Mouse (Mus musculus) cortical plate, adult 2 months (tissue): Measurements from ENCODE around the gene Epor.

Experiments used
- CTCF ChIP-seq: fragments of 200-500 bp; IDR thresholded peaks from 2 replicates; pipeline ENCODE4 v1.5.1; 2011; ENCODE audit warnings: mild to moderate bottlenecking, control low read depth, low read length; ENCODE audit not compliant: insufficient read depth; ENCODE audit errors: extremely low read depth
- POLR2A ChIP-seq: fragments of 200-500 bp; IDR thresholded peaks from 2 replicates; pipeline ENCODE4 v1.6.1; 2011; ENCODE audit warnings: mild to moderate bottlenecking, low read length, control low read depth; ENCODE audit not compliant: insufficient read depth; ENCODE audit errors: extremely low read depth

DNA sequence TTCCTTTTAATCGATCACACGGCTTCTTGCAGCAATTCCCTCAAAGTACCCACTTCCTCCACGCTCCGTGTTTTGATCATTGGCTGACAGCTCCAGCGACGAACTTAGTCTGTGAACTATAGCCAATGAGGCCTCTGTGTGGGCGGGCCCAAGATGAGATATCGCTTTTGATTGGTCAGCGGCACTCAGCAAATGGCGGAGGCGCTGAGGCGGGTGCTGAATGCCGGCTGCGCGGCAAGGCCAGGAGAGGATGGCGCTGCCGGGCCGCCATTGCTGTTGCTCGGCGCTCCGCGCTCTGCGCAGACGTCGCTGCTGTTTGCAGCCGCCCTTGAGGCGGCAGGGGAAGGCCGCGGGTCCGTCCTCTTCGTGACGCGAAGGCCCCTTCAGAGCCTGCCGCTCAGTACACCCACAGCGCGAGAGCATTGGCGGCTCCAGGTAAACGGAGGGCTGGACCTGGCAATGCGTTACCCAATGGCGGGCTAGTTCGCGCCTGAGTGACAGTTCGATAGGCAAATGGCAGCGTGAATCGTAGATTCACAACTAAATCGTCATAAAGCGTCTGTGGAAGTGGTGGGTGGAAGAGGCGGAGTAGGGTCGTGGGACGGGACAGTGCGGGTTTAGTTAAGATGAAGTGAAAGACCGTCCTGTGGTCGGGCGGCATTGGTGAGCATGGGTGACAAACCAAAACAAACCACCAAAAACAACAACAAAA lies 7.6 kb downstream of the Epor start, which contains the start of gene Swsap1:
- TF ChIP-seq CTCF (no peak), POLR2A (peak; percentile 70)
